Mouse (Mus musculus) liver, embryonic 14.5 days (tissue): ENCODE results near the gene Cdc34.

Experiments used
- CTCF ChIP-seq: IDR thresholded peaks from 2 replicates; pipeline ENCODE4 v1.5.1; 2016; ENCODE audit warnings: antibody characterized with exemption, low read depth, control low read depth
- EP300 ChIP-seq: IDR thresholded peaks from 2 replicates; pipeline ENCODE4 v1.6.1; 2016; ENCODE audit warnings: antibody characterized with exemption, low read depth

- TF ChIP-seq CTCF (peak; percentile 53), EP300 (peak; percentile 94)
Observed at GRCm38 (mm10) chr10:79705951-79706350, 24.0 kb downstream of the Cdc34 start.
